Mouse (Mus musculus) lung, adult 2 months (tissue): ENCODE measurements at regions not wholly inside any gene's neighbourhood (a gene's known extent, or its start where the extent isn't known, plus 50 kb on each side); places are given as distances from the start of the nearest gene placed in this dataset.

Experiments used
- CTCF ChIP-seq: fragments of 200-500 bp; IDR thresholded peaks from 2 replicates; pipeline ENCODE4 v1.5.1; 2011; ENCODE audit warnings: mild to moderate bottlenecking, low read length, control low read depth; ENCODE audit not compliant: insufficient read depth
- POLR2A ChIP-seq: fragments of 200-500 bp; IDR thresholded peaks from 2 replicates; pipeline ENCODE4 v1.6.1; 2011; ENCODE audit warnings: low read depth, mild to moderate bottlenecking, control low read depth, low read length, borderline replicate concordance; ENCODE audit errors: extremely low read depth

GRCm38 (mm10) chr8:41556819-41557218 lies 139.9 kb upstream of the Frg1 start:
- TF ChIP-seq POLR2A (no peak), CTCF (no peak)
